Mouse (Mus musculus): ENCODE measurements around the gene Cenpl. TPM values are rescaled to one million over a fixed set of nuclear protein-coding genes. Genes with fewer than 3 reads are reported as not detected.

The Cenpl gene
- polyA plus RNA-seq, 1 experiment: 1.3 TPM

GRCm38 (mm10) chr1:161037599-161037998 lies 32.9 kb upstream of the Cenpl start:
- no peak overlapping the region for H3K27ac ChIP-seq (replicated peaks; ENCODE audit: low read depth, low read length)
- H3K4me1 ChIP-seq (ENCODE audit: control insufficient read depth, insufficient read depth, insufficient read length, low read length): peaks cover 5% of the 10 kb centered on the region; the same call in 1 of the 2 replicates
- H3K4me3 ChIP-seq (ENCODE audit: insufficient read depth, low read depth, low read length): no peak overlapping the region

GRCm38 (mm10) chr1:161038004-161038403 lies 32.5 kb upstream of the Cenpl start:
- Histone ChIP-seq H3K4me1 (ENCODE audit: control insufficient read depth, insufficient read depth, insufficient read length, low read length) (peaks cover 5% of the 10 kb centered on the region; the same call in 1 of the 2 replicates), H3K4me3 (ENCODE audit: insufficient read depth, low read depth, low read length) (no peak overlapping the region), H3K27ac (replicated peaks; ENCODE audit: low read depth, low read length) (no peak overlapping the region)

- Histone ChIP-seq H3K4me1 (ENCODE audit: control insufficient read depth, insufficient read depth, insufficient read length, low read length) (peaks cover 5% of the 10 kb centered on the region; the same call in 1 of the 2 replicates), H3K27ac (replicated peaks; ENCODE audit: low read depth, low read length) (no peak overlapping the region), H3K4me3 (ENCODE audit: insufficient read depth, low read depth, low read length) (no peak overlapping the region)
Measured at GRCm38 (mm10) chr1:161038968-161039721, 31.4 kb upstream of the Cenpl start.

GRCm38 (mm10) chr1:161039741-161040425 lies 30.6 kb upstream of the Cenpl start:
- Histone ChIP-seq H3K27ac (replicated peaks; ENCODE audit: low read depth, low read length) (no peak overlapping the region), H3K4me1 (ENCODE audit: control insufficient read depth, insufficient read depth, insufficient read length, low read length) (peaks cover 5% of the 10 kb centered on the region; the same call in 1 of the 2 replicates), H3K4me3 (ENCODE audit: insufficient read depth, low read depth, low read length) (no peak overlapping the region)

- H3K27ac ChIP-seq (replicated peaks; ENCODE audit: low read depth, low read length): no peak overlapping the region
- peaks cover 5% of the 10 kb centered on the region; the same call in 1 of the 2 replicates for H3K4me1 ChIP-seq (ENCODE audit: control insufficient read depth, insufficient read depth, insufficient read length, low read length)
- H3K4me3 ChIP-seq (ENCODE audit: insufficient read depth, low read depth, low read length): no peak overlapping the region
Measured at GRCm38 (mm10) chr1:161040426-161040770, 30.1 kb upstream of the Cenpl start.

GRCm38 (mm10) chr1:161040855-161041254 lies 29.7 kb upstream of the Cenpl start:
- no peak overlapping the region for H3K4me3 ChIP-seq (ENCODE audit: insufficient read depth, low read depth, low read length)
- H3K27ac ChIP-seq (replicated peaks; ENCODE audit: low read depth, low read length): no peak overlapping the region
- peaks cover 5% of the 10 kb centered on the region; the same call in 1 of the 2 replicates for H3K4me1 ChIP-seq (ENCODE audit: control insufficient read depth, insufficient read depth, insufficient read length, low read length)

GRCm38 (mm10) chr1:161041261-161042020 lies 29.1 kb upstream of the Cenpl start:
- H3K27ac ChIP-seq (replicated peaks; ENCODE audit: low read depth, low read length): no peak overlapping the region
- H3K4me1 ChIP-seq (ENCODE audit: control insufficient read depth, insufficient read depth, insufficient read length, low read length): 0 out of 2 replicates have a peak, but pooled peaks cover 1% of the 10 kb centered on the region
- no peak overlapping the region for H3K4me3 ChIP-seq (ENCODE audit: insufficient read depth, low read depth, low read length)

GRCm38 (mm10) chr1:161046972-161047371 lies 23.5 kb upstream of the Cenpl start:
- H3K27ac ChIP-seq (replicated peaks; ENCODE audit: low read depth, low read length): no peak overlapping the region
- no peak overlapping the region for H3K4me3 ChIP-seq (ENCODE audit: insufficient read depth, low read depth, low read length)
- H3K4me1 ChIP-seq (ENCODE audit: control insufficient read depth, insufficient read depth, insufficient read length, low read length): no peaks in the 10 kb centered on the region

- no peak overlapping the region for H3K27ac ChIP-seq (replicated peaks; ENCODE audit: low read depth, low read length)
- H3K4me1 ChIP-seq (ENCODE audit: control insufficient read depth, insufficient read depth, insufficient read length, low read length): no peaks in the 10 kb centered on the region
- no peak overlapping the region for H3K4me3 ChIP-seq (ENCODE audit: insufficient read depth, low read depth, low read length)
Measured at GRCm38 (mm10) chr1:161057164-161057563, 13.3 kb upstream of the Cenpl start.

GRCm38 (mm10) chr1:161063351-161063750 lies 7.2 kb upstream of the Cenpl start:
- H3K4me3 ChIP-seq (ENCODE audit: insufficient read depth, low read depth, low read length): no peak overlapping the region
- no peaks in the 10 kb centered on the region for H3K4me1 ChIP-seq (ENCODE audit: control insufficient read depth, insufficient read depth, insufficient read length, low read length)
- no peak overlapping the region for H3K27ac ChIP-seq (replicated peaks; ENCODE audit: low read depth, low read length)

GRCm38 (mm10) chr1:161071272-161071620 lies 733 bp downstream of the Cenpl start:
- H3K4me3 ChIP-seq (ENCODE audit: insufficient read depth, low read depth, low read length): peak overlapping the region; percentile 89

GRCm38 (mm10) chr1:161076238-161076637 lies 5.7 kb downstream of the Cenpl start:
- Histone ChIP-seq H3K4me3 (ENCODE audit: insufficient read depth, low read depth, low read length) (peak overlapping the region; percentile 41; the same call in 1 of the 2 replicates), H3K27ac (replicated peaks; ENCODE audit: low read depth, low read length) (no peak overlapping the region), H3K4me1 (ENCODE audit: control insufficient read depth, insufficient read depth, insufficient read length, low read length) (no peaks in the 10 kb centered on the region; the same call in 1 of the 2 replicates)

More at GRCm38 (mm10) chr1:161071272-161071620, 733 bp downstream of the Cenpl start:
- Histone ChIP-seq H3K4me1 (ENCODE audit: control insufficient read depth, insufficient read depth, insufficient read length, low read length) (no peaks in the 10 kb centered on the region; the same call in 1 of the 2 replicates), H3K27ac (replicated peaks; ENCODE audit: low read depth, low read length) (no peak overlapping the region)

- Histone ChIP-seq H3K4me3 (ENCODE audit: insufficient read depth, low read depth, low read length) (no peak overlapping the region), H3K4me1 (ENCODE audit: control insufficient read depth, insufficient read depth, insufficient read length, low read length) (no peaks in the 10 kb centered on the region), H3K27ac (replicated peaks; ENCODE audit: low read depth, low read length) (no peak overlapping the region)
Measured at GRCm38 (mm10) chr1:161077243-161077642, 6.7 kb downstream of the Cenpl start.

GRCm38 (mm10) chr1:161099721-161100405 lies 29.4 kb downstream of the Cenpl start:
- Histone ChIP-seq H3K4me1 (ENCODE audit: control insufficient read depth, insufficient read depth, insufficient read length, low read length) (no peaks in the 10 kb centered on the region), H3K27ac (replicated peaks; ENCODE audit: low read depth, low read length) (no peak overlapping the region)

GRCm38 (mm10) chr1:161103842-161104241 lies 33.3 kb downstream of the Cenpl start:
- no peaks in the 10 kb centered on the region for H3K4me1 ChIP-seq (ENCODE audit: control insufficient read depth, insufficient read depth, insufficient read length, low read length)
- no peak overlapping the region for H3K4me3 ChIP-seq (ENCODE audit: insufficient read depth, low read depth, low read length)
- no peak overlapping the region for H3K27ac ChIP-seq (replicated peaks; ENCODE audit: low read depth, low read length)

More at GRCm38 (mm10) chr1:161099721-161100405, 29.4 kb downstream of the Cenpl start:
- H3K4me3 ChIP-seq (ENCODE audit: insufficient read depth, low read depth, low read length): no peak overlapping the region

Measured in brown adipose tissue, adult 24 weeks (tissue).